Mouse (Mus musculus) ES-E14 (cell line): ENCODE results near the gene Sap18. TPM values are rescaled to one million over a fixed set of nuclear protein-coding genes. Genes with fewer than 3 reads are reported as not detected.

ENCODE experiments used
- DNase-seq: peaks from one replicate; pipeline ENCODE4 v3.0.0-alpha.2; 2013; ENCODE audit warnings: low read depth, low spot score
- H3K27ac ChIP-seq: 2 replicates; pipeline ENCODE4 v1.5.1; 2012; ENCODE audit warnings: low read depth, mild to moderate bottlenecking, low read length, moderate library complexity, mixed read lengths; ENCODE audit not compliant: poor library complexity, insufficient read depth, severe bottlenecking
- H3K36me3 ChIP-seq: 2 replicates; pipeline ENCODE4 v1.6.1; 2012; ENCODE audit warnings: mild to moderate bottlenecking, low read length, moderate library complexity, mixed read lengths; ENCODE audit not compliant: control insufficient read depth, poor library complexity, insufficient read depth, severe bottlenecking
- H3K4me1 ChIP-seq, 2 experiments: fragments of 150-350 bp in 1 of 2; sonication (generic) in 1 of 2; 2 replicates each; pipeline ENCODE4 v1.6.1; 2012; ENCODE audit warnings: low read length in 2 of 2, mild to moderate bottlenecking in 1 of 2, mixed read lengths in 1 of 2; ENCODE audit not compliant: control insufficient read depth in 2 of 2, insufficient read depth in 2 of 2, poor library complexity in 1 of 2
- H3K4me3 ChIP-seq, 2 experiments: fragments of 150-350 bp in 1 of 2; sonication (generic) in 1 of 2; 2 replicates each; pipeline ENCODE4 v1.5.1; 2012; ENCODE audit warnings: low read length in 2 of 2, low read depth in 1 of 2, mild to moderate bottlenecking in 1 of 2, mixed read lengths in 1 of 2; ENCODE audit not compliant: insufficient read depth in 1 of 2, poor library complexity in 1 of 2, severe bottlenecking in 1 of 2
- H3K9ac ChIP-seq: 2 replicates; pipeline ENCODE4 v1.6.1; 2012; ENCODE audit warnings: low read depth, mild to moderate bottlenecking, low read length, mixed read lengths; ENCODE audit not compliant: poor library complexity, insufficient read depth, severe bottlenecking
- H3K9me3 ChIP-seq: fragments of 150-350 bp; sonication (generic); 2 replicates; pipeline ENCODE4 v1.6.1; 2012; ENCODE audit warnings: low read depth, mild to moderate bottlenecking, low read length; ENCODE audit not compliant: control insufficient read depth, insufficient read depth
- CHD2 ChIP-seq: IDR thresholded peaks from 2 replicates; pipeline ENCODE4 v1.6.1; 2014; ENCODE audit warnings: mild to moderate bottlenecking, low read depth, low read length, inconsistent platforms
- HCFC1 ChIP-seq: IDR thresholded peaks from 2 replicates; pipeline ENCODE4 v1.6.1; 2012; ENCODE audit warnings: low read length, inconsistent platforms, borderline replicate concordance; ENCODE audit not compliant: insufficient read depth
- MAFK ChIP-seq: IDR thresholded peaks from 2 replicates; pipeline ENCODE4 v1.6.1; 2014; ENCODE audit warnings: mild to moderate bottlenecking, low read depth, low read length, inconsistent platforms; ENCODE audit not compliant: insufficient read depth
- ZC3H11A ChIP-seq: IDR thresholded peaks from 2 replicates; pipeline ENCODE4 v1.6.1; 2012; ENCODE audit warnings: low read depth, mild to moderate bottlenecking, inconsistent platforms, low read length, borderline replicate concordance
- ZNF384 ChIP-seq: IDR thresholded peaks from 2 replicates; pipeline ENCODE4 v1.6.1; 2012; ENCODE audit warnings: low read depth, low read length, inconsistent platforms
- in situ Hi-C, 2 experiments: fragments of 600-800 bp; cut with MboI; formaldehyde crosslinking; loops; one replicate each; pipeline ENCODE4 v1.15.1; 2025; ENCODE audit warnings: low sequenced_read_pairs in 2 of 2, inconsistent platforms in 1 of 2; ENCODE audit not compliant: unreplicated experiment in 2 of 2
- total RNA-seq: library from RNA; depleted of rRNA; stranded (reverse); fragments of 300-350 nt; gene quantifications from 2 replicates; pipeline ENCODE4 v1.2.3, GENCODE M21; 2012

The Sap18 gene
- total RNA-seq, 1 experiment, result 117 TPM

- Histone ChIP-seq H3K4me3 (no peak overlapping the region), H3K4me1 (peaks cover 6 to 7% of the 10 kb centered on the region in 2 experiments; a peak in 2 of 4 replicates), H3K27ac (no peak overlapping the region; the same call in 1 of the 2 replicates), H3K9ac (no peak overlapping the region), H3K9me3 (no peaks in the 10 kb centered on the region), H3K36me3 (peaks cover 45% of the 10 kb centered on the region)
- no peak for DNase-seq
- TF ChIP-seq CHD2 (no peak), ZC3H11A (no peak), ZNF384 (no peak), MAFK (no peak), HCFC1 (no peak)
- in situ Hi-C loops, result no loop called here
These were observed 13.9 kb downstream of the Sap18 start for GRCm38 (mm10) chr14:57811844-57812243.

GRCm38 (mm10) chr14:57820839-57821238 lies 22.9 kb downstream of the Sap18 start:
- no peak for TF ChIP-seq CHD2
- Histone ChIP-seq H3K4me1 (peaks cover 4 to 11% of the 10 kb centered on the region in 2 experiments; a peak in 2 of 4 replicates), H3K27ac (no peak overlapping the region), H3K9ac (no peak overlapping the region), H3K9me3 (no peaks in the 10 kb centered on the region), H3K4me3 (no peak overlapping the region), H3K36me3 (peaks cover 34% of the 10 kb centered on the region)
- no peak for DNase-seq
- in situ Hi-C loops, result no loop called here

- peak; percentile 92 for DNase-seq
- Histone ChIP-seq H3K9me3 (no peaks in the 10 kb centered on the region), H3K4me1 (peaks cover 3 to 8% of the 10 kb centered on the region in 2 experiments; a peak in 2 of 4 replicates), H3K27ac (peak within 1 kb of the TSS; percentile 91), H3K36me3 (peaks cover 11% of the 10 kb centered on the region), H3K9ac (peak within 1 kb of the TSS; percentile 99), H3K4me3 (peak within 1 kb of the TSS; percentile 92 to 99)
- in situ Hi-C loops, result no loop called here
- TF ChIP-seq CHD2 (peak; percentile 98), HCFC1 (no peak; the same call in none of the 2 replicates)
These were observed 28.1 kb downstream of the Sap18 start, which contains the start of the genes Ska3 and Mrpl57 for GRCm38 (mm10) chr14:57825788-57826751. TSS of gene Ska3 (minus strand) at chr14:57826185. TSS of gene Mrpl57 (plus strand) at chr14:57826234.

- no peak for DNase-seq
- Histone ChIP-seq H3K4me3 (peak overlapping the region; percentile 92 to 99), H3K9me3 (no peaks in the 10 kb centered on the region), H3K27ac (no peak overlapping the region; the same call in 1 of the 2 replicates), H3K4me1 (peaks cover 3 to 8% of the 10 kb centered on the region in 2 experiments; a peak in 2 of 4 replicates), H3K36me3 (peaks cover 2% of the 10 kb centered on the region; the same call in 1 of the 2 replicates), H3K9ac (peak overlapping the region; percentile 99)
- TF ChIP-seq MAFK, result no peak
- TF ChIP-seq ZNF384, result no peak
- no peak for TF ChIP-seq ZC3H11A
- no peak for TF ChIP-seq HCFC1
- no peak for TF ChIP-seq CHD2
- in situ Hi-C loops, result no loop called here
These were observed 29.3 kb downstream of the Sap18 start for GRCm38 (mm10) chr14:57827284-57827683.

GRCm38 (mm10) chr14:57833526-57833925 lies 35.5 kb downstream of the Sap18 start:
- in situ Hi-C loops, result no loop called here
- H3K9ac ChIP-seq, result no peak overlapping the region
- H3K9me3 ChIP-seq, result no peaks in the 10 kb centered on the region
- DNase-seq, result no peak
- no peak overlapping the region for H3K4me3 ChIP-seq
- H3K27ac ChIP-seq, result no peak overlapping the region
- TF ChIP-seq CHD2, result no peak
- TF ChIP-seq MAFK, result no peak
- TF ChIP-seq HCFC1, result no peak
- peaks cover 8% of the 10 kb centered on the region for H3K36me3 ChIP-seq
- no peaks in the 10 kb centered on the region for H3K4me1 ChIP-seq
